Mouse (Mus musculus) brain, embryonic 14.5 days (tissue): ENCODE results near the gene Npas3. TPM values are rescaled to one million over a fixed set of nuclear protein-coding genes. Genes with fewer than 3 reads are reported as not detected.

ENCODE experiments used
- DNase-seq: peaks from one replicate; pipeline ENCODE4 v3.0.0-alpha.2; 2011; ENCODE audit warnings: low read depth
- CTCF ChIP-seq: fragments of 200-500 bp; IDR thresholded peaks from 2 replicates; pipeline ENCODE4 v1.5.1; 2012; ENCODE audit warnings: inconsistent platforms, mild to moderate bottlenecking, moderate library complexity, borderline replicate concordance; ENCODE audit not compliant: insufficient read depth, insufficient read length; ENCODE audit errors: extremely low read depth
- POLR2A ChIP-seq: fragments of 200-500 bp; IDR thresholded peaks from 2 replicates; pipeline ENCODE4 v1.6.1; 2012; ENCODE audit warnings: mild to moderate bottlenecking, inconsistent platforms, borderline replicate concordance; ENCODE audit not compliant: poor library complexity, insufficient read depth, insufficient read length, severe bottlenecking; ENCODE audit errors: extremely low read depth
- polyA plus RNA-seq: library from polyadenylated mRNA; depleted of rRNA; stranded (reverse); fragments of >200 nt; gene quantifications from 2 replicates; pipeline ENCODE4 v1.2.3, GENCODE M21; 2012

Npas3 gene
- polyA plus RNA-seq, 1 experiment = 34.2 TPM

- no peak for DNase-seq
- no peak for TF ChIP-seq POLR2A
- TF ChIP-seq CTCF = no peak
Observed at GRCm38 (mm10) chr12:53536816-53537215, 288.3 kb downstream of the Npas3 start.

GRCm38 (mm10) chr12:53556359-53556758 is 307.9 kb downstream of the Npas3 start:
- TF ChIP-seq CTCF (no peak), POLR2A (no peak)
- peak; percentile 53 for DNase-seq

GRCm38 (mm10) chr12:53558259-53558658 is 309.8 kb downstream of the Npas3 start:
- no peak for TF ChIP-seq CTCF
- no peak for TF ChIP-seq POLR2A
- no peak for DNase-seq

GRCm38 (mm10) chr12:53566712-53567387 is 318.4 kb downstream of the Npas3 start:
- DNase-seq = peak; percentile 84
- TF ChIP-seq CTCF = no peak
- no peak for TF ChIP-seq POLR2A

GRCm38 (mm10) chr12:53581181-53581580 is 332.7 kb downstream of the Npas3 start:
- TF ChIP-seq POLR2A = no peak
- TF ChIP-seq CTCF = no peak
- DNase-seq = no peak

GRCm38 (mm10) chr12:53587249-53587648 is 338.8 kb downstream of the Npas3 start:
- DNase-seq = no peak
- TF ChIP-seq POLR2A (no peak), CTCF (no peak)

- TF ChIP-seq CTCF = no peak
- no peak for TF ChIP-seq POLR2A
Observed at GRCm38 (mm10) chr12:53587691-53588504, 339.4 kb downstream of the Npas3 start.

GRCm38 (mm10) chr12:53589446-53589961 is 341.0 kb downstream of the Npas3 start:
- no peak for TF ChIP-seq POLR2A
- no peak for TF ChIP-seq CTCF
- DNase-seq = peak; percentile 67

More at GRCm38 (mm10) chr12:53587691-53588504, 339.4 kb downstream of the Npas3 start:
- peak; percentile 97 for DNase-seq

GRCm38 (mm10) chr12:53605661-53606060 is 357.2 kb downstream of the Npas3 start:
- TF ChIP-seq CTCF (no peak), POLR2A (no peak)
- peak; percentile 67 for DNase-seq

GRCm38 (mm10) chr12:53612120-53612519 is 363.6 kb downstream of the Npas3 start:
- peak; percentile 47 for DNase-seq
- TF ChIP-seq POLR2A = no peak
- no peak for TF ChIP-seq CTCF

- DNase-seq = peak; percentile 64
- TF ChIP-seq CTCF (no peak), POLR2A (no peak)
Observed at GRCm38 (mm10) chr12:53621271-53621670, 372.8 kb downstream of the Npas3 start.
